In the genomic region with DNA sequence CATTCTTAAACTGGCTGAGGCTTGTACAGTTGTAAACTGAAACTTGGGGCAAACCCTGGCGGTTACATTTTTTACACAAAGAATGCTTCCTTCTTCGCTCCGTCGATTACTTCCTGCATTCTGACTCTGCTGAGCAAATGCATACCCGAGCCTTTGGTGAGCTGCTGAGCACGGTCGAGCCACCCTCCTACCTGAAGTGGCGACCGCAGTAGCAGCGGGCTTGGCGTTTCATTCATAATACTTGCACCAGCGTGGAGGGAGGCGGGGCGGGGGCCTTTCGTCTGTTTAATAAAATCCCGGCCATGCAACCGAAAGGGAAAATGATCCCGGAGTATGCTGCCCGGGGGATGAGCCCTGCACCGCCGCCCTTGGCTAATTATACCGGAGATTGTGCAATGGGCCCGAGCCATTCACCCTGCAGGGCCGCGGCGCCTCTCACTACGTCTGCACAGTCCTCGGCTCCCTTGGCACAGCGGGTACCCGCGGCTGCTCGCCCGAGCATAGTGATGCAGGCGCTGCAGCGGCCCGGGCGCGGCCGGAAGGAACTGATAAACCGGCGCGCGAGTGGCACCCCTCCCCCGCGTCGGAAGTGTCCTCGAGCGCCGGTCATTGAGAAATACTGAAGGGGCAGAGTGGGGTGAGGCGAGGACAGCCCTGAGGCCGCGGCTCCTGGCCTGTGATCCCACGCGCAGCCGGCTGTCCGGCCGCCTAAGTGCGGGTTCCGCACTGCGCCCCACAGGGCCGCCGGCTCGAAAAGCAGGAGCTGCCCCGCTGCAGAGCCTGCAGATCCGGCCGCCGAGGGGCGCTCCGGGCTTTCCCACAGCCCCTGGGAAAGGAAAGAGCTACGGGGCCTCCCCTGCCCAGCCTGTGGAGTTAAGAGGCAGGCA, we compare ENCODE assay signal across 8 mouse cellular contexts. TPM values are rescaled to one million over a fixed set of nuclear protein-coding genes. Genes with fewer than 3 reads are reported as not detected.
A peak's percentile ranks its signal among the peaks of the same experiment; 100 is the strongest.
DNase-seq lines count a peak whose midpoint lies in the region; ATAC-seq and TF ChIP-seq lines count a peak whose summit lies in the region.

No protein-coding gene starts in this region.

- no peaks in the 10 kb centered on the region for H3K9me3 ChIP-seq in forebrain, postnatal 0 days (ENCODE audit: low read length)
- no peaks in the 10 kb centered on the region for H3K9me3 ChIP-seq in lung, embryonic 16.5 days (ENCODE audit: control insufficient read depth, low read length)

- DNase-seq in MEL-GATA-1-ER (ENCODE audit: extremely low read depth, low read depth): peak; percentile 56
- peak; percentile 89 for DNase-seq in cerebellum, adult 2 months
- peak; percentile 89 for DNase-seq in forebrain, postnatal 0 days
- peak; percentile 91 for DNase-seq in heart, postnatal 4 days
- peak; percentile 79 for DNase-seq in layer of hippocampus, adult 9-11 months
- DNase-seq in thymus, adult 2 months: peak; percentile 89

- peak; percentile 37; the same call in 1 of the 2 replicates for TF ChIP-seq CTCF in cerebellum, adult 2 months (IDR thresholded peaks at IDR 0.05; ENCODE audit: borderline replicate concordance, insufficient read depth, low read depth, low read length)
- TF ChIP-seq CTCF in forebrain, postnatal 0 days (IDR thresholded peaks at IDR 0.05; ENCODE audit: low read depth): peak; percentile 69
- TF ChIP-seq CTCF in olfactory bulb, adult 2 months (IDR thresholded peaks at IDR 0.05; ENCODE audit: insufficient read depth, low read depth, low read length): peak; percentile 43; the same call in 1 of the 2 replicates
- TF ChIP-seq CTCF in thymus, adult 2 months (IDR thresholded peaks at IDR 0.05; ENCODE audit: borderline replicate concordance, control insufficient read depth, extremely low read depth, insufficient read depth, low read length, poor library complexity): peak; percentile 70

- no peaks in the 10 kb centered on the region for H3K36me3 ChIP-seq in forebrain, postnatal 0 days (ENCODE audit: insufficient read depth)
- no peaks in the 10 kb centered on the region for H3K36me3 ChIP-seq in lung, embryonic 16.5 days (ENCODE audit: control insufficient read depth, insufficient read depth, low read length)
- H3K36me3 ChIP-seq in thymus, adult 2 months (ENCODE audit: control insufficient read depth, insufficient read depth, low read length): no peaks in the 10 kb centered on the region

- TF ChIP-seq POLR2A in cerebellum, adult 2 months (IDR thresholded peaks at IDR 0.05; ENCODE audit: borderline replicate concordance, insufficient read depth, low read length): no peak; the same call in 1 of the 2 replicates
- peak; percentile 33; the same call in 1 of the 2 replicates for TF ChIP-seq POLR2A in olfactory bulb, adult 2 months (IDR thresholded peaks at IDR 0.05; ENCODE audit: insufficient read depth, low read depth, low read length)
- TF ChIP-seq POLR2A in thymus, adult 2 months (IDR thresholded peaks at IDR 0.05; ENCODE audit: control insufficient read depth, extremely low read depth, insufficient read depth, low read length, poor library complexity): peak; percentile 65

- peak overlapping the region; percentile 77 for H3K27ac ChIP-seq in cerebellum, adult 2 months (ENCODE audit: insufficient read depth, low read length)
- peak overlapping the region; percentile 89 for H3K27ac ChIP-seq in forebrain, postnatal 0 days (ENCODE audit: low read depth, low read length)
- H3K27ac ChIP-seq in lung, embryonic 16.5 days (ENCODE audit: low read length): peak overlapping the region; percentile 90
- peak overlapping the region; percentile 58 for H3K27ac ChIP-seq in olfactory bulb, adult 2 months (ENCODE audit: insufficient read depth, low read depth, low read length)
- H3K27ac ChIP-seq in thymus, adult 2 months (ENCODE audit: control insufficient read depth, insufficient read depth, low read length): peak overlapping the region; percentile 92

- ATAC-seq in forebrain, postnatal 0 days: peak; percentile 75
- peak; percentile 76 for ATAC-seq in lung, embryonic 16.5 days (ENCODE audit: low read depth)

- under 1% methylated on average over 70 of the region's 70 CpGs for WGBS in cerebellum, adult 2 months
- WGBS in forebrain, postnatal 0 days: under 1% methylated on average over 69 of the region's 70 CpGs
- under 1% methylated on average over 65 of the region's 70 CpGs for WGBS in lung, embryonic 16.5 days
- WGBS in olfactory bulb, adult 2 months: under 1% methylated on average over 70 of the region's 70 CpGs
- WGBS in thymus, adult 2 months: under 1% methylated on average over 70 of the region's 70 CpGs

- peaks cover 15% of the 10 kb centered on the region for H3K4me1 ChIP-seq in cerebellum, adult 2 months (ENCODE audit: control insufficient read depth, insufficient read depth, low read length)
- peaks cover 4% of the 10 kb centered on the region; the same call in 1 of the 2 replicates for H3K4me1 ChIP-seq in forebrain, postnatal 0 days (ENCODE audit: insufficient read depth)
- H3K4me1 ChIP-seq in lung, embryonic 16.5 days (replicated peaks; ENCODE audit: control insufficient read depth, insufficient read depth, low read length): 0 out of 2 replicates have a peak, but pooled peaks cover 7% of the 10 kb centered on the region
- H3K4me1 ChIP-seq in olfactory bulb, adult 2 months (ENCODE audit: control insufficient read depth, insufficient read depth, low read length): 0 out of 2 replicates have a peak, but pooled peaks cover 5% of the 10 kb centered on the region
- H3K4me1 ChIP-seq in thymus, adult 2 months (replicated peaks; ENCODE audit: control insufficient read depth, insufficient read depth, low read length): peaks cover 15% of the 10 kb centered on the region

- H3K4me2 ChIP-seq in forebrain, postnatal 0 days (ENCODE audit: low read depth): peak overlapping the region; percentile 51
- peak overlapping the region; percentile 69 for H3K4me2 ChIP-seq in lung, embryonic 16.5 days (ENCODE audit: low read depth, low read length)

- H3K4me3 ChIP-seq in cerebellum, adult 2 months (replicated peaks; ENCODE audit: insufficient read depth, low read depth, low read length): peak overlapping the region; percentile 47
- H3K4me3 ChIP-seq in forebrain, postnatal 0 days (ENCODE audit: low read depth, low read length): peak overlapping the region; percentile 52
- peak overlapping the region; percentile 70 for H3K4me3 ChIP-seq in lung, embryonic 16.5 days (ENCODE audit: low read length)
- peak overlapping the region; percentile 73 for H3K4me3 ChIP-seq in olfactory bulb, adult 2 months (ENCODE audit: insufficient read depth, low read depth, low read length)
- H3K4me3 ChIP-seq in thymus, adult 2 months (ENCODE audit: control insufficient read depth, insufficient read depth, low read length): peak overlapping the region; percentile 72

- H3K27me3 ChIP-seq in cerebellum, adult 2 months (ENCODE audit: control insufficient read depth, insufficient read depth, low read length): no peaks in the 10 kb centered on the region
- H3K27me3 ChIP-seq in forebrain, postnatal 0 days (ENCODE audit: insufficient read depth, low read length): no peaks in the 10 kb centered on the region; the same call in 1 of the 2 replicates
- H3K27me3 ChIP-seq in lung, embryonic 16.5 days (ENCODE audit: control insufficient read depth, insufficient read depth, low read depth, low read length): no peaks in the 10 kb centered on the region
- no peaks in the 10 kb centered on the region for H3K27me3 ChIP-seq in thymus, adult 2 months (ENCODE audit: control insufficient read depth, insufficient read depth, low read length)

- H3K9ac ChIP-seq in forebrain, postnatal 0 days: peak overlapping the region; percentile 64
- H3K9ac ChIP-seq in lung, embryonic 16.5 days (ENCODE audit: low read length): peak overlapping the region; percentile 72

RNA-seq across cellular contexts. Expression of a gene that starts 4.1 kb away (rescaled TPM):
- polyA plus RNA-seq in cerebellum, adult 2 months (2012; rRNA removed): 40.3 and 40.6 TPM in 2 replicates
- 12.0 and 15.5 TPM in 2 replicates for total RNA-seq in forebrain, postnatal 0 days (2014; rRNA removed)
- polyA plus RNA-seq in forebrain, postnatal 0 days (2015; fragmentation: Nextera tagmentation; extraction: Ambion mirVana): 6.7 and 9.1 TPM in 2 replicates
- 10 to 100 TPM; 27.9 to 28.2 TPM for total RNA-seq in heart, postnatal 4 days (2021)
- polyA plus RNA-seq in lung, embryonic 16.5 days (2015; fragmentation: Nextera tagmentation; extraction: Ambion mirVana): 4.5 and 5.7 TPM in 2 replicates
- not detected in 2 replicates for polyA plus RNA-seq in olfactory bulb, adult 2 months (2012; ENCODE audit: insufficient read depth, insufficient read length, low replicate concordance, missing spikeins)
- 25.4 and 34.0 TPM in 2 replicates for polyA plus RNA-seq in thymus, adult 2 months (2012; rRNA removed)

Comparison
In these comparisons a context has a peak if more than half of its experiments do, and no peak if none do; other contexts are left out.
1. Peak in every context shown above with its lines: DNase-seq, ATAC-seq, H3K4me3 ChIP-seq and H3K27ac ChIP-seq.